Mouse (Mus musculus): ENCODE data around the gene Tgfbr3. TPM values are rescaled to one million over a fixed set of nuclear protein-coding genes. Genes with fewer than 3 reads are reported as not detected.
"Not testable (repeated sequence)": the region's sequence is repeated elsewhere in the genome, so short reads cannot be mapped to it uniquely, and the experiment has no call there.

Gene Tgfbr3
- total RNA-seq, 2 experiments from 2014 or later = 1.7 to 5.6 TPM

DNA sequence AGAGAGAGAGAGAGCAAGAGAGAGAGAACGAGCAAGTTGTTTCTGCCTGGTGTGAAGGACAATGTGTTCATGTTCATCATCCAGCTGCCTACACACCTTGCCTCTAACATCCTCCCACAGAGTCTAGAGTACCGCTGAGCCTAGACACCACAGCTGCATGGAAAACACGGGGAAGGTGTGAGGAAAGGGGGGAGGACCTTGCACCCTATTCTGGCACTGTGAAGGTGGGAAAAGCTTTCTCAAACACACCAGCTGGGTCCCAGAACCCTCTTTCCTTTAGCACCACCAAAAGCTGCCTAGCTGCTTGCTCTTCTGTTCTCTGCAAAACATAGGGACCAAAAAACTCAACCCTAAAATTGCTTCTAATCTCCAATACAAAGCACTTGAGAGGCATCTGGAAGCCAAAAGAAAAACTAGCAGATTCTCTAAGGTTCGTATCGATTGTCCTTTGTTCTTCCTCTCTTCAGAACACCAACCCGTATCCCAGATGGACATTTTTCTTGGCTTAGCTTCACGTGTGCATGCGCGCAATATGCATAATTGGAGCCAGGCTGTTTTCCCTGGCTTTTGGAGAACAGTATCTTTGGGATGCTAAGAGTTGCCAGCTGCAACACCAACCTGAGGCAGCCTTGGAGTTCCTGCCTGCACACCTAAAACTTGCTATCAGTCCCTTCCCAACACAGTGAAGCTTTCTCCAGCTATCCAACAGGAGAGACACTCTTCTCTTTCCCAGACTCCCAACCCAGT is 6.7 kb downstream of the Tgfbr3 start:
- ATAC-seq (replicated peaks; ENCODE audit: poor library complexity) = no peak

DNA sequence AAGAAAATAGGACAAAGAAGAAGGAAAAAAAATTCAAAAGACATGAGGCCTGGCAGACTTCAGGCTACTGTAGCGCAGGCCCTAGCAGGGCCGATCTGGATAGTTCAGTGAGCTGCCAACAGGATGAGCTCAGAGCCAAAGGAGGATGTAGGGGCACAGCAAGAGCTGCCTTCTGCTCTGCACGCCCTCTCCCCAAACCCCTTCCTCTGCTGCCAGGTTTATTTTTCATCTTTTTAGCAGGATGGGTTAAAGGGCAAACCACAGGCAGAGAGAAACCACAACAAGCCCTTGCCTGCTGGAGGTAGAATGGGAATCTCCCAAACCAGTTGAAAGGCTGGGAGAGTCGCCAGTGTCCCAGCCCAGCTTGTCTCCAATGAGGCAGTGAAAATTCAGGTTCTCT is 10.2 kb downstream of the Tgfbr3 start:
- ATAC-seq (replicated peaks; ENCODE audit: poor library complexity) = no peak

DNA sequence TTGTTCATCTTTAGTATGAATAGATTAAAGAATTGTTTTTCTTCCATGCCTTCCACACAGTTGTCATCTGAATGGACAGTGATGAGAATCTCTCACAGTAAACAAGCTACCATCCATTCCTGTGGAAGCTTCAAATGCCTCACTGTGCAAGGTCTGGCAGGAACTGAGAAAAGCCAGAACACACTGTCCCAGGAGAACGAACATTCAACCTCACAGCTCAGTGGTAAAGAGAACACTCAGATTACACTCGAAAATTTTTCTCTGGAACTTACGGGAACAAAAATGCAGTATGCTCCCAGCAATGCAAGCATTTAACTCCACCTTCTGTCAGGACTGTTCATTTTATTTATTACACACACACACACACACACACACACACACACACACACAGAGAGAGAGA is 13.2 kb downstream of the Tgfbr3 start:
- no peak for ATAC-seq (replicated peaks; ENCODE audit: poor library complexity)

DNA sequence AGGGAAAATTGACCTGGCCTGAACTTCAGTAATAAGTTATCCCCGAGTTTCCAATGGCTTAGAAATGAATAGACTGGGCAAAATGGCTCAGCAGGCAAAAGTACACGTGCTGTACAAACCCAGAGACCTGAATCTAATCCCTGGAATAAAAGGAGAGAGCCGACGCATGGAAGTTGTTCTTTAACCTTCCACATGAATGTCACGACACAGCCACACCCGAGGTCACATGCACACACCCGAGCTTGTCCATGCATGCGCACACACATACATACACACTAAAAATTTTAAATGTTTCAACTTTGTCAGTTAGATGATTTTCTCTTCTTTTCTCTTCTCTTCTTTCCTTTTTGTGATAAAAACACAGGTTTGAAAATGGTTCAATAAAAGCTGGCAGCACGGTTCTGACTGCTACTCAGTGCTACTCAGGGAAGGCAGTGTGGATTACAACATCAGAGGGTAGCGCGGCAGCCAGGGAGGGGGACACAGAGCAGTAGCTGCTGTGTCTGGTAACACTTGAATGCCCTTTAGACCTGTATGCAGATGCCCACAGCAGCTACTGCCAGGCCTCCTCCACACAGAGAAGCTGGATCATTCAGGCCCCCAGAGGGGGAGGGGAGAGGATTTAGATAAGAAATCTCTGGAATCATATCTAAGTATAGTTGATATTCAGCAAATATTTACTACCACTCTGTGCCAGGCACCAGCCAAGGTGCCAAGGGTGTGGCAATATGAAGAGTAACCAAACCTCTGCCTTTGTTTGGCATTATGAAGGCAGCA is 17.0 kb downstream of the Tgfbr3 start:
- no peak for ATAC-seq (replicated peaks; ENCODE audit: poor library complexity)

DNA sequence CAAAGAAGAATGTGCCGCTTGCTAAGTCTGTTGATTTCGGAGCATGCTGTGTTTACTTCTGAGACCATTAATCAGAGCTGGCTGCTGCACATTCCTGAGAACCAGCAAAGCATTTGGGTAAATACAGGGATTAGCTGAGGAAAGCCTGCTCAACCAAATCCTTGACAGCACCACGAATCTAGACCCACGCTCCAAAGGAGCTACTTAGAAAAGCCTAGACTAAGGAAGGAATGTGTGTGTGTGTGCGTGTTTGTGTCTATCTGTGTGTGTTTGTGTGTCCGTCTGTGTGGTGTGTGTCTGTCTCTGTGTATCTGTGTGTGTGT is 20.5 kb downstream of the Tgfbr3 start:
- ATAC-seq (replicated peaks; ENCODE audit: poor library complexity) = no peak

DNA sequence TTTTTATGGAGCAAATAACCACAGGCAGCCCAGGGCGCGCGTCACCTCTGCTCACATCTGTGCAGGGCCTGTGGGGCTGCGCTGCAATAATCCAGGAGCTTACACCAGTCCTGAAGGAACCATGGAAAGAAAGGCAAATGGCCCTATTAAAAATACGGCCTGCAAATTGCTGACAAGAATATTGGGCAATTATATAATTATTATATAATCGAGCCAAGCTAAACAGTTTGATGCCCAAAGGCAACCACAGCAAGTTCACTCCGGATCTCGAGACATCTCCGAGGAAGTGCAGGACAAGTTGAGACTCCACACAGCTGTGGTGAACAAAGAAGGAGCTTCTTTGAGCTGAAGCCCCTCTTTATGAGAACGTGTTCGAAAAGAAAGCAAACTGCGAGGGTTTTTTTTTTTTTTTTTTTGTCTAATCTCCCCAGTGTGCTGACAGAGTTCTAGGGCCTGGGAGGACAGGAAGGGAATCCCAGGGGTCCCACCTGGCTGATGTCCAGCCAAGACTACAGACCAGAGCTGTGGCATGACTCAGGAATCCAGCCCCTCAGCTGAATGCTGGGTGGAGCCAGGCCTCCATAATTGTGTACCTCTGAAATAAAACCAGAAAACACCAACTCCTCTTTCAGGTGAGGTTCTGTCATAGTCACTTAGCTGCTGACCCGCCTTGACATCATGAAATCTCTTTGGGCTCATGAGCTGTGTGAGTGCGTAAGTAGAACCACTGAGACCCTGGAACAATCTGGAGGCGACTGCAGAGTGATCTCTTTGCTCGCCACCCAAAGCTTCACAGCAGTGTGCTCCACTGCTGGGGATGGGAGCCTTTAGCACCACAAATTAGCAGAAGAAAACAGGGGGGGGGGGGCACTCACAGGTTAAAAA is 21.1 kb downstream of the Tgfbr3 start:
- ATAC-seq (replicated peaks; ENCODE audit: poor library complexity) = no peak

DNA sequence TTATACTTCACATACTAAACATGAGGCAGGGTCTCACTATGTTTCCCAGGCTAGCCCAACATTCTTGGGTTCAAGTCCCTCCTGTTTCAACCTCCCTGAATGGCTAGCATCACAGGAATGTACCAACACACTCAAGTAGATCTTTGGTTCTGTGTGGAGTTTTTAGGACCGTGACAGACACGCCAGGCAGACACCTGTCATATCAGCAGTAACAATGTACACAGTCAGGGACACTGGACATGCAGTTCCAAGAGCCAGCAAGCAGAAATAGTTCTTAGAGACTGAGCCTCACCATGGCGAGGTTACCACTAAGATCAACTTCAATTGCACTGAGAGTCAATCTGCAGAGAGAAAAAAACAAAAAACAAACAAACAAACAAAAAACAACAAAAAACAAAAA is 22.9 kb downstream of the Tgfbr3 start:
- ATAC-seq (replicated peaks; ENCODE audit: poor library complexity) = no peak

DNA sequence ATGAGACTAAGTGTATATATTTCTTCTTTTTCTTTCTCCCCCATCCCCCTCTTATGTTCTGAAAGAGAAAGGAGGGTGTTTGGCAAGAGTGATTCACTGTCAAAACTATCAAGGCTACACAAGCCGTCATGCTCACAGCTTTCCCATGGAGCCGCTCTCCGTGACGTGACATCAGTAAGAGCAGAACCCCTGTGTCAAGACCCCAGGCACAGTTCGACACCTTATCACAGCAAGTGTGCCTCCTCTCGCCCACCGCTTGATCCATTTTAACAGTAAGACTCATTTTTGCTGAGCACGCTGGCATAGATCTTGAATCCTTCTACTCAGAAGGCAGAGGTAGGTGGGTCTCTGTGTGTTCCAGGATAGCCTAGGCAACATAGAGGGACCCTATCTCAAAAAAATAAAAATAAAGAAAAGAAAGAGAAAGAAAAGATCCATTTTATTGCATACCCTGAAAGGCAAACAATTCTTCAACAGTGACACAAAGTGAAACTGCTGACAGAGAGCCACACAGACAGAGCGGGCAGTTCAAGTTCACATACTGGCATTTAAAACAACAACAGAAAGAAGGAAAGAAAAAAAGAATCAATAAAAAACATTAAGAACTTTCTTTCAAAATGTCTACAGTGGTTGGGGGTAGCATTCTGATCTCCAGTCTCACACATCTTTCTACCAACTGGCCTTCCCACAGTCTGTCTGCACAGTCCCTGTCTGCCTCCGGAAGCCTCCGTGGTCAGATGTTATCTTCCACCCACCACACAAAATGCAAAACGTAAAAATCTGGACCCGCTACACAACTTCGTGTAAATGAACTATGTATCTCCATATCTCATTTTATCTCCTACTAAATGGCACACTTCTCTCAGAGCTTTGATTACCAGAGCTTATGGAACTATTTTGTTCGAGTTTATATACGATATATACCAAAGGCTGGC is 24.7 kb downstream of the Tgfbr3 start:
- peak; percentile 64 for ATAC-seq (replicated peaks; ENCODE audit: poor library complexity)

DNA sequence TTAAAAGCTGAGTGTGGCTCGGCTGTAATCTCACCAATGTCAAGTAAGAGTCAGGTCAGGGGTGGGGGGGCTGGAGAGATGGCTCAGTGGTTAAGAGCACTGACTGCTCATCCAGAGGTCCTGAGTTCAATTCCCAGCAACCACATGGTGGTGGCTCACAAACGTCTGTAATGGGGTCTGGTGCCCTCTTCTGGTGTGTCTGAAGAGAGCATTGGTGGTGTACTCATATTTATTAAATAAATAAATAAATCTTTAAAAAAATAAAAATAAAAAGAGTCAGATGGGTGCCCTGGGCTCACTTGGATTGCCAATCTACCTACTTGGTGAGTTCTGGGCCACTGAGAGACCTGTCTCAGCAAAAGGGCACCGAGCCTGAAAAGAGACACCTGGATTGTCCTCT is 25.6 kb downstream of the Tgfbr3 start:
- no peak for ATAC-seq (replicated peaks; ENCODE audit: poor library complexity)

DNA sequence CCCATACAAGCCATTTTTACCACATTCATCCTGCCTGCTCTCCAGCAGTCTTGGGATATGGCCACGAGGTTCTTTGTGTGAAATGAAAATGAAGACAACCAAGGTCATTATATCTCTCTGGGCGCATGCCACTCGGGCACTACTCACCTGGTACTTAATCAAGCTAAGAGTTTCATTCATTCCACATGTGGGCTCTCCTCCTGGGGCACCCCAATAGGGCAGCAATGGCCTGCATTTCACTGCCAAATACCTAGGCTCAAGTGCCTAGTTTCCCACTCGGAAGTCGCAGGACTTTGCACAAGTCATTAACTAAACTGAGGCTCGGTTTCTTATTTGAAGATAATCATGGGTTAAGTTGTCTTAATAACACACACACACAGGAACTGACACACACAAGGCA is 27.5 kb downstream of the Tgfbr3 start:
- ATAC-seq (replicated peaks; ENCODE audit: poor library complexity) = no peak

DNA sequence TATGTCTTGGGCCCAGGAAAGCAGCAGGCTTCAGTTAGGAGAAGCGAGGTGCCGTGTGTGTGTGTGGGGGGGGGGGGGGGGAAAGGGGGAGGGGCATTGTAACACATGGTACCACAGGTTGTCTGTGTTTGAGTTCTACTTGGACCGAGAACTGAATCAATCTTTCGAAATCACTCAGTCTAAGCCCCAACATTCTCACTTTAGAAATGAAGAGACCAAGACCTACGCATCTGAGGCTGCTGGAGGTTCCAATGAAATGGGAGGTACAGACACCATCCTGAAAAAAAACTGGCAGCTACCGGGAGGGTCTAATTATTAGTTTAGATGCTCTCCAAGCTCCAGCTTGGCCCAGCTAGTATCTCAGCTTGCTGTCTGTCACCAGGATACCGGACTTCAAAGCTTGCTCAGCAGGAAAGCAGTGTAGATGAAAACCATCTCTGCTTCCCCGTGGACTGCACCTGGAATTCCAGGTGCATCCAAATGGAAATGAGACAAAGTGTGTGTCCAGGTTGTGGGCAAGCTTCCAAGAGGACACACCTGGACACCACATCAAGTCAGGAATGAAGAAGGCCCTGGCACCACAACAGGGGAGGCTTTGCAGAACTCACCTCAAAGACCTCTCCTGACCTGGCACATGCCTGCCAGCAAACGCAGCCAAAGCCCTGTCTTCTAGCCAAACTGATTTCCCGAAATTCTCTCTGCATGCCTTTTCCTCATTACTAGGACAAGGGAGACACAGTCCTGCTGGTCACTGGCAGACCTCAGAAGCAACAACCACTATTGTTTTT is 28.5 kb downstream of the Tgfbr3 start:
- ATAC-seq (replicated peaks; ENCODE audit: poor library complexity) = no peak

DNA sequence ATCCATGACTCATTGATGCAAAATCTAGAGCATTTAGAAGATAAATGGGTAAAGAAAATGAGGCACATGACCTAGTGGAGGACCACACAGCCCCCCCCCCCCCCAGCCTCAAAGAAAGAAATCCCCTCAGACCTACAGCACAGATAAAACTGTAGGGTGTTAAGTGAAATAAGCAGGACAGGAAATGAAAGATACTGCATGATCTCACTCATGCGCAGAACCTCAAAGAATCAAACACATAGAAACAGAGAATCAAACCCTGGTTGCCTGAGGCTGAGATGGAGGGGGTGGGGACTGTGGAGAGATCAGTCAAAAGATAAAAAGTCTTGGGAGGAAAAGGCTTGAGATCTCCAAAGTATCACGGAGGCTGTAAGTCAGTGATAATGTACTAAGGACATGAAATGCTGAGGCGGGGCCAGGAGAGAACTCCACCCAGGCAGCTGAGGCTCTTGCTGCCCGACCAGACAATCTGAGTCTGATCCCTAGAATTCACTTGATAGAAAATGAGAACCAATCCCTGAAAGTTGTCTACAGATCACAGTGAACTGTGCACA is 29.9 kb downstream of the Tgfbr3 start:
- peak; percentile 93 for ATAC-seq (replicated peaks; ENCODE audit: poor library complexity)

DNA sequence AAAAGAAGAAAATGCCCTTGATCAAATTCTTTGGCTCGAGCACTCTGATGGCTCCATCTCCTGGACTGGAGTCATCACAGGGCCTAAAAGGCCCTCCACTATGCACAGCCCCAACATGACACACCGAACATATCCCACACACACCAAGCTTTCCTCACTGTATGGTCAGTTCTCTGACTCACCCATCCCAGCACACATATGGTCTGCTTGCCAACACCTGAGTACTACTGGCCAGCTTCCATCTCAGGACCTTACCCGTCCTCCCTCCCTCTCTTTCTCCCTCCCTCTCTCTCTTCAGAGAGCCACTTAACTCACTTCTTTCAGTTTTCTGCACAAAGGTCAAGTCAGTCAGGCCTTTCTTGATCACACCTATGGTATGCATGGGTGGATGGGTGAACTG is 36.0 kb downstream of the Tgfbr3 start:
- no peak for ATAC-seq (replicated peaks; ENCODE audit: poor library complexity)

DNA sequence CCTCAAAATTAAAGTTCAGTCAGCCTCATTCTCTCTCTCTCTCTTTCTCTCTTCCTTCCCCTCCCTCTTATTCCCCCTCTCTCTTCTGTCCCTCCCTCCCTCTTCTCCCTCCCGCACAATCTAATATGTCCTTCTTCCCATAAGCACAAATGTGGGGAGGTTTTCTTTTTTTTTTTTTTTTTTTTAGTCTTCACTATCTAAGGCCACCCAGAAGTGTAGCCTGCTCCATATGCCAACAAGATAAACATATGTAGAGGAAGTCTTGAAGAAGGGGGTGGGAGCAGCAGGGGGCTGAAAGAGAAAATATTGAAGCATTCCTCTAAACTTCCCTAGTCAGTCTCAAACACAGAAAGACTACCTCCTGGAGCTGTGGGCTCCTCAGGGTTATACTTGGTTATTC is 37.0 kb downstream of the Tgfbr3 start:
- peak; percentile 82 for ATAC-seq (replicated peaks; ENCODE audit: poor library complexity)

DNA sequence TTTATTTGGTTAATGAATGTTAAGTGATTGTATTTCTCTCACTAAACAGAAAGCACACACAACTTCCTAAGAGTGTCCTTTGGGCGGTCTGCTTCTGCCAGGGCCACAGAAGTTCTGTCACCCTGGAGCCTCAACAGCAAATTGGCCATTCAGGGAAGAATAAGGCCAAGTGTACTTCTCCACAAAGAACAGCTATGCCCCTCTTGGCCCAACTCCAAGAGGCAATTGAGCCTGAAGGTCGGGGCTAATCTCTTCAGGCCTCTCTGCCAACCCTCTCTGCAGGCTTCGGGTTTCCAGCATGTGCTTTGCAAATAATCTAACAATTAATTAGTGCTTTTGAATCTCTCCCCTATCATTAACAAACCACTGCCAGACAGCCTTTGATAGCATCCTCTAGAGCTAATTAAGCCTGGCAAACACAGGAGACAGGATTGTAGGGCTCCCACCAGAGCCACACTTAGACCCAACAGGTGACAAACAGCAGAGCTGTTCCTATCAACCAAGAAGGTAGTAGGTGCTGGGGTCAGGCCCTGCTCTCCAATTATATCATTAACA is 37.6 kb downstream of the Tgfbr3 start:
- ATAC-seq (replicated peaks; ENCODE audit: poor library complexity) = peak; percentile 65

DNA sequence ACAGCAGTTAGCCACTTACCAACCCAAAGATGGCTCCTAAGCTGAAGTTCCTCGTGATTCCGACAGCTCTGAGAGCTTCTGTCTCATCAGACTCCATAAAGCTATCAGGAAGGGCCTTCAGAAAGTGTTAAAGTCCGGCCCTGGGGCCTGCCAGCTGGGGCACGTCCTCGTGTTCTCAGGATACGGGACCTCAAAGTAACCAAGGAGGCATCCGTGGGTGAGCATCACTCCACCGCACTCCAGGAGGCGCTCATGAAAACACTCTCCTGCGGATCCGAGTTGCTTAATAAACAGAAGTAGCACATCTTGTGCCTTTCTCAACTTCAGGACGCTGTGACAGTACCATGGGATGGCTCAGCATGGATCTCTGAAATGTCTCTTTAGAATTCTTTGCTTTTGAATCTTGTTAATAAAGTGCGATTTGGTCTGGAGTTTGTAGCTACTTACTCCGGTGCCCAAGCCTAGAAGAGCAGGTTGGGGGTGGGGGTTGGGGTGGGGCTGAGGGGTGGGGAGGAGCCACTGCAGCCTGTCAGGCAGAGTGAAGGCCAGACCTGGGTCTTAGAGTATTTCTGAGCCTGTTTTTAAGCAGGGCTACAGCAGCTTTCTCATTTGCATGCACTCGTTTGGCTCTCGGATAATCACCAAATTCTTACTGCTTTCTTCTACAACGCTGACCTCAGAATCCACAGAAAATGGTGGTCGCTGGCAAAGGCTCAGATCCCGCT is 38.7 kb downstream of the Tgfbr3 start:
- ATAC-seq (replicated peaks; ENCODE audit: poor library complexity) = no peak

DNA sequence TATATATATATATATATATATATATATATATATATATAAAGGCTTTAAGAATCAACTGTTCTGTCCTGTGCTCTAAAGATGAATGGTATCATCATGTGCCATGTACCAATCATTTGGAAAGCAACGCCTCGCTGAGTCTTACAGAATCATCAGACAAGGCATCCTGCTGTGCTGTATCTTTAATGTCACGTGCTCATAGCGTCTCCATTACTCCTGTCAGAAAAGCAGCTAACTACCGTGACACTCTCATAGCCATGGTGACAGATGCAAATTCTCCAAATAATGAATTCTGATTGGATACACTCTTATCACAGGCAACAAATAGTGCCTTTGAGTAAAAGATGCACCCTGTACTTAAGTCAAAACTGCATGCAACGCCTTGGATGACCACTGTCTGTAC is 40.7 kb downstream of the Tgfbr3 start:
- no peak for ATAC-seq (replicated peaks; ENCODE audit: poor library complexity)

DNA sequence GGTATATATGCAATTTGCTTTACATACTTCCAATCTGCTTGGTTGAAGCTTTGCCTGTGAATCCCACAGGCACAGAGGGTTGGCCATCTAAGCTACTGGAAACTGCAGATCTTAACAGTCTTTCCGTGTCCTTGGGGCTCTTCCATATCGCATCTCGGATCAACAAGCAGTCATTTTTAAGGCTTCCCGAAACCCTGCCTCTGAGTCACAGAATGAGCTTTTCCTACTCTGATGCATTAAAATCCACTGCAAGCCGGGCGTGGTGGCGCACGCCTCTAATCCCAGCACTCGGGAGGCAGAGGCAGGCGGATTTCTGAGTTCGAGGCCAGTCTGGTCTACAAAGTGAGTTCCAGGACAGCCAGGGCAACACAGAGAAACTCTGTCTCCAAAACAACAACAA is 41.1 kb downstream of the Tgfbr3 start:
- not testable (repeated sequence) for ATAC-seq (replicated peaks; ENCODE audit: poor library complexity)

DNA sequence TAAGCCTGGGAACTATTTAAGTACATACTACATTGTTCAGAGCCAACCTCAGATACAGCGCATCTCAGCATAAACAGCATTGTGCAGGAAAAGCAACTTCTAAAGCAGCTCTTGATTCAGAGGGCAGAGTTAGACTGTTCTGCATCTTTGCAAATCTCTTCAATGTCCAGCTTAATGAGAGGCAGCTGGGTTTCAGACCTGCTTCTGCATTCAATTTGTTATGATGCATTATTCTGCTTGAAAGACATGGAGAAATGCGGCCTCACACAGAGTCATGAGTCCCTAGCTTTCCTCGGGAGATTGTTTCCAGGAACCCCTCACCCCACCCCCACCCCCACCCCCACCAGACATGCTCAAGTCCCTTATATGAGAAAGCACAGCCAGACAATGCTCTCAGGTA is 41.6 kb downstream of the Tgfbr3 start:
- ATAC-seq (replicated peaks; ENCODE audit: poor library complexity) = no peak
